Comparison of ENCODE assay signal across 8 mouse cellular contexts in the genomic region with DNA sequence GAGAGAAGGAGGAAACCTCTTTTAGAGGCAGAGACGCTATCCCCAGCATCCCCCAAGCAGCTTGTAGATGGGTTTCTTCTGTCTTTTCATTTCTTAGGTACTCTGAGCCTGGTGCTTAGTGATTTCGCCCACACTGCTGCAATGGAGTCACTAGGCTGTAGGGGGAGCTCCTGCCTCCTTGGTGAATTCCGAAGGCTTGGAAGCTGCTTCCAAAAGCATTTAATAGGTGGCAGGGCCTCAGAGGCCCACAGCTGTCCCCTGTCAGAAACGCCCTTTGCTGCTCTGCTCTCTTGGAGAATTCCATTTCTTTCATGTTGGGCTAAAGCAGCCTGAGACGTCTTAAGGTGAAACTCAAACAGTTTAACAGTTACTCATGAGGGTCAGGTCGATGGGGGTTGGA.
DNase-seq lines count a peak whose midpoint lies in the region; ATAC-seq lines count a peak whose summit lies in the region.

No protein-coding gene starts in this region.

- DNase-seq in R1 (ENCODE audit: low read depth, low spot score): peak; percentile 72
- peak; percentile 14 for DNase-seq in cerebellum, adult 11-12 months
- peak; percentile 54 to 92 for DNase-seq in frontal cortex, adult 2 months (ENCODE audit: extremely low spot score in 1 of 2, low spot score in 1 of 2)
- DNase-seq in layer of hippocampus, postnatal 25 days (ENCODE audit: extremely low spot score in 1 of 2, low spot score in 1 of 2): peak; percentile 43 to 76
- peak; percentile 84 for DNase-seq in lung, postnatal 36 days
- DNase-seq in right cerebral cortex, postnatal 36 days (ENCODE audit: low spot score in 2 of 2): peak; percentile 46 to 62
- DNase-seq in spleen, postnatal 14 days (ENCODE audit: low spot score in 2 of 2): no peak

- ATAC-seq in hematopoietic stem cell, adult 5-6 weeks (replicated peaks in 1 of 2; ENCODE audit: insufficient read depth in 1 of 2, low FRiP score in 2 of 2, low TSS enrichment in 1 of 2, low read depth in 1 of 2, poor library complexity in 2 of 2, severe bottlenecking in 2 of 2): peak; percentile 23 to 29; a peak in 1 of 4 replicates

Comparison
In these comparisons a context has a peak if more than half of its experiments do, and no peak if none do; other contexts are left out.
1. DNase-seq: peak in R1 (single experiment), cerebellum, adult 11-12 months (single experiment), frontal cortex, adult 2 months (2 of 2), layer of hippocampus, postnatal 25 days (2 of 2), lung, postnatal 36 days (single experiment) and right cerebral cortex, postnatal 36 days (2 of 2); none in spleen, postnatal 14 days (0 of 2).